Comparison of ENCODE assay signal across 26 mouse cellular contexts in the genomic region with DNA sequence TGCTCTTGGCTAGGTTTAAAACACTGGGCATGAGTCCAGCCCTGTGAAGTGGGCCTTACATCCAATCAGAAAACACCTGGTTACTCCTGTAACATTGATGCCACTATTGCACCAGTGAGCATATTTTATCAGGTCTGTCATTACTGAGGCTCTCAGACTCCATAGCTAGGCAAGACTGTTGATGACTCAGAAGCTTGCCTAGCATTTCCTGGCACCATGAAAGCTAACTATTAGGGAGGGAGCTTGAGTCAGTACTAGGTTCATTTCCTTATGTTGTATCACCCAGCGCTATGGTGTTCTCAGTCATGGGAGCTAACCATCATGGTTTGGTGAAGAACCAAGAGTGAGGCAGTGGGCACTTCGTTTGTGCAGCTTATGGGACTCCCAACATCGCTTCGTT.
DNase-seq lines count a peak whose midpoint lies in the region; ATAC-seq and TF ChIP-seq lines count a peak whose summit lies in the region.
"Had no signal": no experiment of that assay in that cellular context is flagged by ENCODE, and none has a peak within 500 bp of the region (broad histone marks: within the 10 kb centered on the region; RNA-seq: fewer than 3 reads in every experiment).

No protein-coding gene starts in this region.

- peak overlapping the region; percentile 16 for H3K27ac ChIP-seq in intestine, postnatal 0 days (ENCODE audit: low read depth, low read length)
- no peak overlapping the region for H3K27ac ChIP-seq in intestine, embryonic 15.5 days
- no peak overlapping the region for H3K27ac ChIP-seq in stomach, postnatal 0 days (replicated peaks)
- H3K27ac ChIP-seq: embryonic facial prominence, embryonic 12.5 days; embryonic facial prominence, embryonic 15.5 days; forebrain, embryonic 12.5 days; heart, embryonic 10.5 days; heart, embryonic 13.5 days; hindbrain, postnatal 0 days had no signal

- H3K9me3 ChIP-seq in intestine, postnatal 0 days (ENCODE audit: control insufficient read depth) = no peaks in the 10 kb centered on the region
- H3K9me3 ChIP-seq in intestine, embryonic 15.5 days = no peaks in the 10 kb centered on the region
- no peaks in the 10 kb centered on the region for H3K9me3 ChIP-seq in stomach, postnatal 0 days (ENCODE audit: control insufficient read depth, low read length)
- H3K9me3 ChIP-seq: embryonic facial prominence, embryonic 12.5 days; embryonic facial prominence, embryonic 15.5 days; heart, embryonic 10.5 days; heart, embryonic 13.5 days had no signal

- intact Hi-C loops in gastrocnemius, postnatal 36 days (cut with DNase I) = no loop called here

- peaks cover 7% of the 10 kb centered on the region; the same call in 1 of the 2 replicates for H3K4me1 ChIP-seq in intestine, postnatal 0 days (replicated peaks; ENCODE audit: control insufficient read depth, insufficient read depth, low read length)
- peaks cover 6% of the 10 kb centered on the region; the same call in 1 of the 2 replicates for H3K4me1 ChIP-seq in intestine, embryonic 15.5 days (replicated peaks)
- H3K4me1 ChIP-seq in stomach, postnatal 0 days (replicated peaks; ENCODE audit: control insufficient read depth, insufficient read depth) = peaks cover 3% of the 10 kb centered on the region; the same call in 1 of the 2 replicates

- H3K4me2 ChIP-seq in intestine, postnatal 0 days (replicated peaks; ENCODE audit: low read depth) = no peak overlapping the region
- H3K4me2 ChIP-seq in intestine, embryonic 15.5 days (replicated peaks) = no peak overlapping the region
- H3K4me2 ChIP-seq in stomach, postnatal 0 days (replicated peaks; ENCODE audit: low read depth) = no peak overlapping the region
- H3K4me2 ChIP-seq: embryonic facial prominence, embryonic 12.5 days; embryonic facial prominence, embryonic 15.5 days; forebrain, embryonic 12.5 days; heart, embryonic 13.5 days; hindbrain, embryonic 14.5 days had no signal

- TF ChIP-seq CTCF in intestine, postnatal 0 days (IDR thresholded peaks at IDR 0.05; ENCODE audit: low read depth) = no peak
- TF ChIP-seq CTCF in stomach, postnatal 0 days (IDR thresholded peaks at IDR 0.05; ENCODE audit: low read depth) = no peak

- peak; percentile 50 for DNase-seq in 416B (ENCODE audit: low read depth)
- DNase-seq in c-Kit-positive CD71-positive TER-119-positive erythroid progenitor cells, embryonic 14.5 days (ENCODE audit: low spot score) = peak; percentile 18
- DNase-seq in stomach, postnatal 0 days (ENCODE audit: low spot score) = no peak
- no peak for DNase-seq in spleen, postnatal 14 days (ENCODE audit: low spot score in 2 of 2)
- no peak for DNase-seq in gastrocnemius, postnatal 36 days
- DNase-seq: adrenal gland, adult 2 months; adrenal gland, postnatal 14 days; cerebellum, adult 18-20 months; cerebellum, adult 9-10 months; cerebellum, postnatal 14 days; gastrocnemius, postnatal 10 days; heart, adult 18-20 months; heart, postnatal 14 days; heart, postnatal 4 days; kidney, adult 18-20 months had no signal

- no peak overlapping the region for H3K9ac ChIP-seq in intestine, postnatal 0 days (ENCODE audit: low read depth, low read length)
- no peak overlapping the region for H3K9ac ChIP-seq in intestine, embryonic 15.5 days
- H3K9ac ChIP-seq in stomach, postnatal 0 days (ENCODE audit: low read length) = no peak overlapping the region
- H3K9ac ChIP-seq: embryonic facial prominence, embryonic 12.5 days; embryonic facial prominence, embryonic 15.5 days; forebrain, embryonic 12.5 days; heart, embryonic 13.5 days; hindbrain, embryonic 14.5 days had no signal

- peak; percentile 25; the same call in 1 of the 2 replicates for ATAC-seq in intestine, postnatal 0 days
- no peak for ATAC-seq in intestine, embryonic 15.5 days
- ATAC-seq in stomach, postnatal 0 days (ENCODE audit: low FRiP score, low TSS enrichment) = peak; percentile 81
- ATAC-seq: forebrain, embryonic 16.5 days; hindbrain, postnatal 0 days; inflammation-experienced regulatory T-cells, adult 6 months had no signal

- H3K4me3 ChIP-seq in intestine, postnatal 0 days (ENCODE audit: low read depth, low read length) = no peak overlapping the region
- no peak overlapping the region for H3K4me3 ChIP-seq in intestine, embryonic 15.5 days (replicated peaks)
- H3K4me3 ChIP-seq in stomach, postnatal 0 days (ENCODE audit: low read depth, low read length) = no peak overlapping the region
- H3K4me3 ChIP-seq: embryonic facial prominence, embryonic 12.5 days; embryonic facial prominence, embryonic 15.5 days; forebrain, embryonic 12.5 days; heart, embryonic 10.5 days; heart, embryonic 13.5 days had no signal

- WGBS in intestine, postnatal 0 days = 90% methylated on average over 4 of the region's 4 CpGs
- 92% methylated on average over 4 of the region's 4 CpGs for WGBS in intestine, embryonic 15.5 days
- 96% methylated on average over 4 of the region's 4 CpGs for WGBS in stomach, postnatal 0 days

- TF ChIP-seq EP300 in stomach, postnatal 0 days (optimal IDR thresholded peaks at IDR 0.05) = no peak

- H3K36me3 ChIP-seq in intestine, postnatal 0 days (ENCODE audit: control insufficient read depth, insufficient read depth) = peaks cover 13% of the 10 kb centered on the region
- H3K36me3 ChIP-seq in intestine, embryonic 15.5 days = peaks cover 6% of the 10 kb centered on the region; the same call in 1 of the 2 replicates
- peaks cover 6% of the 10 kb centered on the region for H3K36me3 ChIP-seq in stomach, postnatal 0 days (ENCODE audit: control insufficient read depth, insufficient read depth, low read length)
- H3K36me3 ChIP-seq: embryonic facial prominence, embryonic 15.5 days had no signal

- H3K27me3 ChIP-seq in intestine, postnatal 0 days (replicated peaks; ENCODE audit: control insufficient read depth, insufficient read depth, low read length) = no peaks in the 10 kb centered on the region
- H3K27me3 ChIP-seq in intestine, embryonic 15.5 days (replicated peaks) = no peaks in the 10 kb centered on the region
- no peaks in the 10 kb centered on the region for H3K27me3 ChIP-seq in stomach, postnatal 0 days (ENCODE audit: control insufficient read depth, insufficient read depth, low read length)
- H3K27me3 ChIP-seq: embryonic facial prominence, embryonic 12.5 days; embryonic facial prominence, embryonic 15.5 days; forebrain, embryonic 12.5 days; heart, embryonic 13.5 days had no signal

Comparison
In these comparisons a context has a peak if more than half of its experiments do, and no peak if none do; other contexts are left out.
1. DNase-seq: peak in 416B (single experiment) and c-Kit-positive CD71-positive TER-119-positive erythroid progenitor cells, embryonic 14.5 days (single experiment); none in stomach, postnatal 0 days (single experiment), spleen, postnatal 14 days (0 of 2) and gastrocnemius, postnatal 36 days (0 of 2).